Comparison of ENCODE assay signal across 8 mouse cellular contexts in genomic region chr4:133494432-133494831, GRCm38 (mm10). TPM values are rescaled to one million over a fixed set of nuclear protein-coding genes. Genes with fewer than 3 reads are reported as not detected.
A peak's percentile ranks its signal among the peaks of the same experiment; 100 is the strongest.
DNase-seq lines count a peak whose midpoint lies in the region; ATAC-seq and TF ChIP-seq lines count a peak whose summit lies in the region.

No protein-coding gene starts in this region.

- H3K4me3 ChIP-seq in embryonic facial prominence, embryonic 12.5 days, result peak overlapping the region; percentile 19; the same call in 1 of the 2 replicates
- peak overlapping the region; percentile 35 for H3K4me3 ChIP-seq in limb, embryonic 13.5 days
- H3K4me3 ChIP-seq in midbrain, embryonic 14.5 days (replicated peaks; ENCODE audit: low read depth, low read length), result peak overlapping the region; percentile 22
- H3K4me3 ChIP-seq in small intestine, adult 2 months (ENCODE audit: low read depth, low read length), result peak overlapping the region; percentile 63

- H3K36me3 ChIP-seq in embryonic facial prominence, embryonic 12.5 days, result no peaks in the 10 kb centered on the region
- H3K36me3 ChIP-seq in limb, embryonic 13.5 days, result no peaks in the 10 kb centered on the region
- no peaks in the 10 kb centered on the region for H3K36me3 ChIP-seq in midbrain, embryonic 14.5 days (ENCODE audit: control insufficient read depth, insufficient read depth, low read length)
- H3K36me3 ChIP-seq in small intestine, adult 2 months (ENCODE audit: control insufficient read depth, insufficient read depth, low read length), result no peaks in the 10 kb centered on the region

- WGBS in embryonic facial prominence, embryonic 12.5 days, result under 1% methylated on average over 12 of the region's 12 CpGs
- WGBS in limb, embryonic 13.5 days, result 1% methylated on average over 12 of the region's 12 CpGs
- WGBS in midbrain, embryonic 14.5 days, result under 1% methylated on average over 12 of the region's 12 CpGs
- under 1% methylated on average over 12 of the region's 12 CpGs for WGBS in small intestine, adult 2 months

- no peak; the same call in 1 of the 2 replicates for TF ChIP-seq POLR2A in small intestine, adult 2 months (IDR thresholded peaks at IDR 0.05; ENCODE audit: low read depth, low read length)

- no peak for ATAC-seq in embryonic facial prominence, embryonic 12.5 days (ENCODE audit: insufficient number of reproducible peaks, insufficient read depth, low FRiP score, low TSS enrichment)
- no peak for ATAC-seq in limb, embryonic 13.5 days (ENCODE audit: low FRiP score, low read depth)
- peak; percentile 24; the same call in 1 of the 2 replicates for ATAC-seq in midbrain, embryonic 14.5 days (ENCODE audit: low FRiP score, low TSS enrichment)

- peaks cover 26% of the 10 kb centered on the region for H3K4me1 ChIP-seq in embryonic facial prominence, embryonic 12.5 days
- peaks cover 37% of the 10 kb centered on the region for H3K4me1 ChIP-seq in limb, embryonic 13.5 days
- H3K4me1 ChIP-seq in midbrain, embryonic 14.5 days (ENCODE audit: control insufficient read depth, insufficient read depth, low read length), result peaks cover 13% of the 10 kb centered on the region
- H3K4me1 ChIP-seq in small intestine, adult 2 months (ENCODE audit: control insufficient read depth, insufficient read depth, insufficient read length, low read length), result peaks cover 13% of the 10 kb centered on the region

- no peaks in the 10 kb centered on the region for H3K9me3 ChIP-seq in embryonic facial prominence, embryonic 12.5 days
- H3K9me3 ChIP-seq in limb, embryonic 13.5 days, result no peaks in the 10 kb centered on the region
- H3K9me3 ChIP-seq in midbrain, embryonic 14.5 days (ENCODE audit: control insufficient read depth, low read length), result no peaks in the 10 kb centered on the region

- peak; percentile 93 for TF ChIP-seq CTCF in small intestine, adult 2 months (IDR thresholded peaks at IDR 0.05; ENCODE audit: extremely low read depth, insufficient read length, insufficient replicate concordance, low read depth, low read length)

- H3K27me3 ChIP-seq in embryonic facial prominence, embryonic 12.5 days, result peaks cover 57% of the 10 kb centered on the region
- peaks cover 57% of the 10 kb centered on the region for H3K27me3 ChIP-seq in limb, embryonic 13.5 days
- peaks cover 51% of the 10 kb centered on the region for H3K27me3 ChIP-seq in midbrain, embryonic 14.5 days (ENCODE audit: control insufficient read depth, insufficient read depth, low read length)
- H3K27me3 ChIP-seq in small intestine, adult 2 months (ENCODE audit: control insufficient read depth, insufficient read depth, low read length), result peaks cover 24% of the 10 kb centered on the region

- no peak overlapping the region for H3K27ac ChIP-seq in embryonic facial prominence, embryonic 12.5 days
- H3K27ac ChIP-seq in limb, embryonic 13.5 days, result no peak overlapping the region
- no peak overlapping the region for H3K27ac ChIP-seq in midbrain, embryonic 14.5 days (replicated peaks; ENCODE audit: low read depth, low read length)
- H3K27ac ChIP-seq in small intestine, adult 2 months (ENCODE audit: insufficient read depth, low read depth, low read length), result peak overlapping the region; percentile 75

- DNase-seq in 3134 (ENCODE audit: extremely low read depth, insufficient read length, low spot score), result peak; percentile 80
- DNase-seq in adrenal gland, postnatal 36 days, result peak; percentile 94 to 95
- peak; percentile 84 to 90 for DNase-seq in heart, adult 9 months (ENCODE audit: low spot score in 2 of 2)
- DNase-seq in kidney, adult 8-10 months, result peak; percentile 84 to 93
- peak; percentile 90 for DNase-seq in midbrain, embryonic 14.5 days

- peak overlapping the region; percentile 46 for H3K4me2 ChIP-seq in embryonic facial prominence, embryonic 12.5 days (replicated peaks)
- peak overlapping the region; percentile 64 for H3K4me2 ChIP-seq in limb, embryonic 13.5 days (replicated peaks)
- H3K4me2 ChIP-seq in midbrain, embryonic 14.5 days (ENCODE audit: low read length), result peak overlapping the region; percentile 50

- no peak overlapping the region for H3K9ac ChIP-seq in embryonic facial prominence, embryonic 12.5 days
- H3K9ac ChIP-seq in limb, embryonic 13.5 days, result no peak overlapping the region
- no peak overlapping the region for H3K9ac ChIP-seq in midbrain, embryonic 14.5 days (replicated peaks; ENCODE audit: low read length)

RNA-seq across cellular contexts. Expression of gene Trnp1, which starts 3.9 kb away (rescaled TPM):
- total RNA-seq in adrenal gland, postnatal 36 days (2021), result 1 to 10 TPM; 3.4 to 4.6 TPM
- 4.2 and 4.6 TPM in 2 replicates for polyA plus RNA-seq in embryonic facial prominence, embryonic 12.5 days (2016; fragmentation: Nextera tagmentation; extraction: Ambion mirVana)
- polyA plus RNA-seq in limb, embryonic 13.5 days (2015; fragmentation: Nextera tagmentation; extraction: Ambion mirVana), result 3.3 and 3.5 TPM in 2 replicates
- 5.5 and 7.8 TPM in 2 replicates for polyA plus RNA-seq in midbrain, embryonic 14.5 days (2014; fragmentation: Nextera tagmentation; extraction: Ambion mirVana)
- 6.1 and 6.2 TPM in 2 replicates for polyA plus RNA-seq in small intestine, adult 2 months (2012; rRNA removed)

RNA-seq across cellular contexts. Expression of gene Tent5b, which starts 14.5 kb away (rescaled TPM):
- 1 to 10 TPM; 1.0 to 3.5 TPM for total RNA-seq in adrenal gland, postnatal 36 days (2021)
- 1.9 and 2.1 TPM in 2 replicates for polyA plus RNA-seq in embryonic facial prominence, embryonic 12.5 days (2016; fragmentation: Nextera tagmentation; extraction: Ambion mirVana)
- 0.87 and 0.92 TPM in 2 replicates for polyA plus RNA-seq in limb, embryonic 13.5 days (2015; fragmentation: Nextera tagmentation; extraction: Ambion mirVana)
- 0.09 and 0.15 TPM in 2 replicates for polyA plus RNA-seq in midbrain, embryonic 14.5 days (2014; fragmentation: Nextera tagmentation; extraction: Ambion mirVana)
- 1.8 and 2.1 TPM in 2 replicates for polyA plus RNA-seq in small intestine, adult 2 months (2012; rRNA removed)

RNA-seq across cellular contexts. Expression of gene Kdf1, which starts 24.3 kb away (rescaled TPM):
- 1 to 10 TPM in 1 of 2 experiments, under 1 TPM in 1; 0.76 to 4.6 TPM for total RNA-seq in adrenal gland, postnatal 36 days (2021)
- polyA plus RNA-seq in embryonic facial prominence, embryonic 12.5 days (2016; fragmentation: Nextera tagmentation; extraction: Ambion mirVana), result 10.3 and 12.2 TPM in 2 replicates
- polyA plus RNA-seq in limb, embryonic 13.5 days (2015; fragmentation: Nextera tagmentation; extraction: Ambion mirVana), result 8.6 and 10.3 TPM in 2 replicates
- 0.19 and 0.37 TPM in 2 replicates for polyA plus RNA-seq in midbrain, embryonic 14.5 days (2014; fragmentation: Nextera tagmentation; extraction: Ambion mirVana)
- 44.4 and 71.0 TPM in 2 replicates for polyA plus RNA-seq in small intestine, adult 2 months (2012; rRNA removed)

RNA-seq across cellular contexts. Expression of gene Nudc, which starts 51.4 kb away (rescaled TPM):
- total RNA-seq in adrenal gland, postnatal 36 days (2021), result 100 to 1,000 TPM; 152 to 166 TPM
- 348 and 369 TPM in 2 replicates for polyA plus RNA-seq in embryonic facial prominence, embryonic 12.5 days (2016; fragmentation: Nextera tagmentation; extraction: Ambion mirVana)
- 291 and 309 TPM in 2 replicates for polyA plus RNA-seq in limb, embryonic 13.5 days (2015; fragmentation: Nextera tagmentation; extraction: Ambion mirVana)
- 162 and 163 TPM in 2 replicates for polyA plus RNA-seq in midbrain, embryonic 14.5 days (2014; fragmentation: Nextera tagmentation; extraction: Ambion mirVana)
- polyA plus RNA-seq in small intestine, adult 2 months (2012; rRNA removed), result 9.3 and 16.1 TPM in 2 replicates

RNA-seq across cellular contexts. Expression of gene Nr0b2, which starts 58.7 kb away (rescaled TPM):
- total RNA-seq in adrenal gland, postnatal 36 days (2021), result 10 to 100 TPM; 27.9 to 52.7 TPM
- not detected in 2 replicates for polyA plus RNA-seq in embryonic facial prominence, embryonic 12.5 days (2016; fragmentation: Nextera tagmentation; extraction: Ambion mirVana)
- 0.13 and 0.28 TPM in 2 replicates for polyA plus RNA-seq in limb, embryonic 13.5 days (2015; fragmentation: Nextera tagmentation; extraction: Ambion mirVana)
- polyA plus RNA-seq in midbrain, embryonic 14.5 days (2014; fragmentation: Nextera tagmentation; extraction: Ambion mirVana), result not detected in 2 replicates
- 1.8 and 23.0 TPM in 2 replicates for polyA plus RNA-seq in small intestine, adult 2 months (2012; rRNA removed)
